Mouse (Mus musculus) limb, embryonic 14.5 days (tissue): ENCODE data around the gene Snrpb2. TPM values are rescaled to one million over a fixed set of nuclear protein-coding genes. Genes with fewer than 3 reads are reported as not detected.

Experiments
- ATAC-seq: fragments of 200-750 bp; cut with Nextera tagmentation; 2 replicates; pipeline ENCODE4 v1.8.0; 2017; ENCODE audit warnings: low read depth, moderate number of reproducible peaks, moderate TSS enrichment; ENCODE audit not compliant: low FRiP score
- DNase-seq: peaks from one replicate; pipeline ENCODE4 v3.0.0-alpha.2; 2015; ENCODE audit warnings: low spot score
- H3K27ac ChIP-seq: fragments of 300-500 bp; sonication (generic); replicated peaks from 2 replicates; pipeline ENCODE4 v1.5.1; 2014; ENCODE audit warnings: low read depth, mild to moderate bottlenecking, low read length, moderate library complexity, mixed read lengths
- H3K27me3 ChIP-seq: fragments of 300-500 bp; sonication (generic); 2 replicates; pipeline ENCODE4 v1.6.1; 2014; ENCODE audit warnings: low read length, mixed read lengths; ENCODE audit not compliant: control insufficient read depth, insufficient read depth
- H3K36me3 ChIP-seq: fragments of 300-500 bp; sonication (generic); 2 replicates; pipeline ENCODE4 v1.6.1; 2014; ENCODE audit warnings: mild to moderate bottlenecking, low read length, moderate library complexity, mixed read lengths; ENCODE audit not compliant: control insufficient read depth, insufficient read depth
- H3K4me1 ChIP-seq: fragments of 300-500 bp; sonication (generic); 2 replicates; pipeline ENCODE4 v1.6.1; 2014; ENCODE audit warnings: antibody characterized with exemption, low read length, mixed read lengths; ENCODE audit not compliant: control insufficient read depth, insufficient read depth
- H3K4me2 ChIP-seq: fragments of 300-500 bp; sonication (generic); replicated peaks from 2 replicates; pipeline ENCODE4 v1.6.1; 2014; ENCODE audit warnings: low read depth, mild to moderate bottlenecking, low read length, moderate library complexity; ENCODE audit not compliant: severe bottlenecking
- H3K4me3 ChIP-seq: fragments of 300-500 bp; sonication (generic); replicated peaks from 2 replicates; pipeline ENCODE4 v1.5.1; 2014; ENCODE audit warnings: low read length
- H3K9ac ChIP-seq: fragments of 300-500 bp; sonication (generic); 2 replicates; pipeline ENCODE4 v1.6.1; 2014; ENCODE audit warnings: mild to moderate bottlenecking, low read depth, low read length, moderate library complexity; ENCODE audit not compliant: severe bottlenecking
- H3K9me3 ChIP-seq: fragments of 300-500 bp; sonication (generic); 2 replicates; pipeline ENCODE4 v1.6.1; 2016; ENCODE audit warnings: low read length; ENCODE audit not compliant: control insufficient read depth
- POLR2A ChIP-seq: fragments of 200-500 bp; IDR thresholded peaks from 2 replicates; pipeline ENCODE4 v1.8.0; 2012; ENCODE audit warnings: inconsistent platforms, mild to moderate bottlenecking, moderate library complexity, borderline replicate concordance; ENCODE audit not compliant: insufficient read depth, insufficient read length; ENCODE audit errors: extremely low read depth
- WGBS: fragments of 180-500 bp; shearing (Covaris S2); extraction: QIAGEN DNeasy Blood & Tissue Kit; methylation state at CpG from one replicate; pipeline ENCODE4 v1.1.7; 2014; 5-methylcytosine and 5-hydroxymethylcytosine counted together
- polyA plus RNA-seq, 2 experiments: library from polyadenylated mRNA; depleted of rRNA in 1 of 2; stranded (reverse) in 1 of 2; unstranded in 1 of 2; fragments of >200 nt; fragmentation: Nextera tagmentation in 1 of 2; extraction: Ambion mirVana in 1 of 2; gene quantifications; 2 replicates each; pipeline versions ENCODE4 v1.2.1 to v1.2.3; 2012 to 2014

Gene Snrpb2
- polyA plus RNA-seq, 2 experiments, result 51.7 to 85.0 TPM

GRCm38 (mm10) chr2:143023331-143023730, 39.5 kb upstream of the Snrpb2 start:
- Histone ChIP-seq H3K4me1 (peaks cover 15% of the 10 kb centered on the region), H3K4me2 (no peak overlapping the region), H3K4me3 (no peak overlapping the region), H3K27ac (no peak overlapping the region), H3K36me3 (no peaks in the 10 kb centered on the region), H3K9me3 (no peaks in the 10 kb centered on the region), H3K9ac (no peak overlapping the region), H3K27me3 (no peaks in the 10 kb centered on the region)
- TF ChIP-seq POLR2A, result no peak
- ATAC-seq (no peak), DNase-seq (no peak)
- 83% methylated on average over 2 of the region's 2 CpGs for WGBS

- Histone ChIP-seq H3K4me3 (no peak overlapping the region), H3K9ac (no peak overlapping the region), H3K27me3 (no peaks in the 10 kb centered on the region), H3K4me2 (no peak overlapping the region), H3K9me3 (no peaks in the 10 kb centered on the region), H3K27ac (no peak overlapping the region), H3K36me3 (no peaks in the 10 kb centered on the region), H3K4me1 (peaks cover 7% of the 10 kb centered on the region)
- 81% methylated on average over 4 of the region's 4 CpGs for WGBS
- DNase-seq, result no peak
- ATAC-seq, result no peak
- no peak for TF ChIP-seq POLR2A
Measured at GRCm38 (mm10) chr2:143024226-143024625, 38.6 kb upstream of the Snrpb2 start.

GRCm38 (mm10) chr2:143031283-143031682, 31.6 kb upstream of the Snrpb2 start:
- Histone ChIP-seq H3K4me1 (peaks cover 10% of the 10 kb centered on the region; the same call in 1 of the 2 replicates), H3K27ac (no peak overlapping the region), H3K9ac (no peak overlapping the region), H3K4me3 (no peak overlapping the region), H3K4me2 (no peak overlapping the region), H3K36me3 (no peaks in the 10 kb centered on the region), H3K27me3 (no peaks in the 10 kb centered on the region), H3K9me3 (no peaks in the 10 kb centered on the region)
- WGBS, result 60% methylated on average over 1 of the region's 1 CpGs
- TF ChIP-seq POLR2A, result no peak
- ATAC-seq (no peak), DNase-seq (no peak)

GRCm38 (mm10) chr2:143032378-143033255, 30.2 kb upstream of the Snrpb2 start:
- Histone ChIP-seq H3K4me2 (no peak overlapping the region), H3K27ac (no peak overlapping the region), H3K9ac (no peak overlapping the region), H3K36me3 (no peaks in the 10 kb centered on the region), H3K4me1 (peaks cover 10% of the 10 kb centered on the region; the same call in 1 of the 2 replicates), H3K9me3 (no peaks in the 10 kb centered on the region), H3K4me3 (no peak overlapping the region), H3K27me3 (no peaks in the 10 kb centered on the region)
- WGBS, result 78% methylated on average over 10 of the region's 10 CpGs
- TF ChIP-seq POLR2A, result no peak
- DNase-seq, result no peak
- ATAC-seq, result no peak

- TF ChIP-seq POLR2A, result no peak
- Histone ChIP-seq H3K27ac (no peak overlapping the region; the same call in 1 of the 2 replicates), H3K36me3 (no peaks in the 10 kb centered on the region), H3K9me3 (no peaks in the 10 kb centered on the region), H3K9ac (no peak overlapping the region), H3K4me3 (no peak overlapping the region), H3K4me2 (peak overlapping the region; percentile 18; the same call in 1 of the 2 replicates), H3K4me1 (peaks cover 10% of the 10 kb centered on the region; the same call in 1 of the 2 replicates), H3K27me3 (no peaks in the 10 kb centered on the region)
- ATAC-seq, result peak; percentile 44; the same call in 1 of the 2 replicates
- peak; percentile 62 for DNase-seq
- WGBS, result 43% methylated on average over 7 of the region's 7 CpGs
Measured at GRCm38 (mm10) chr2:143034350-143035085, 28.3 kb upstream of the Snrpb2 start.
